Mouse (Mus musculus): ENCODE measurements around the gene Rad23b. TPM values are rescaled to one million over a fixed set of nuclear protein-coding genes. Genes with fewer than 3 reads are reported as not detected.
"Not testable (repeated sequence)": the region's sequence is repeated elsewhere in the genome, so short reads cannot be mapped to it uniquely, and the experiment has no call there.

The Rad23b gene
- polyA plus RNA-seq, 1 experiment from 2014 or later = 59.8 TPM

GRCm38 (mm10) chr4:55398901-55399300 is 49.1 kb downstream of the Rad23b start:
- 79% methylated on average over 11 of the region's 11 CpGs for WGBS
- Histone ChIP-seq H3K36me3 (no peaks in the 10 kb centered on the region), H3K4me3 (no peak overlapping the region), H3K27ac (replicated peaks) (no peak overlapping the region), H3K4me1 (no peaks in the 10 kb centered on the region), H3K9ac (no peak overlapping the region), H3K9me3 (peaks cover 6% of the 10 kb centered on the region; the same call in 1 of the 2 replicates), H3K4me2 (peak overlapping the region; percentile 30; the same call in 1 of the 2 replicates), H3K27me3 (replicated peaks) (no peaks in the 10 kb centered on the region)
- no peak for ATAC-seq (ENCODE audit: extremely low read depth, insufficient number of reproducible peaks, low FRiP score, low TSS enrichment)

DNA sequence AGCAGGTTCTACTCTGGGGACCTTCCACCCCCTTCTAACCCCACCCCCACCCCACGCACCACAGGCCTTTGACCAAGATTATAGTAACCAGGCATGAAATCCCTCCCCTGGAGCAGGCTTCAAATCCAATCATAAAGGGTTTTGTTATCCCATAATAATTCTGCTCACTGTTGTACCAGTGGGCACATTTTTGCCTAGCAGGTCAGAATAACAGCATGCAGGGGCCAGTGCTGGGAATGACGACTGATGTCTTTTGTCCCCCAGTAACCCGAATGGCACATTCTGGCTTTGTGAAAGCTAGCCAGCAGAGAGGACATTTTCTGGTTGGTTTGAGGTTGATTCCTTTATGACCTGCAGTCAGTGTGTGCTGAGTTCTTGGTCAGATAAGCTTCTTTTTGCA is 55.5 kb downstream of the Rad23b start:
- H3K4me2 ChIP-seq = no peak overlapping the region
- no peaks in the 10 kb centered on the region for H3K27me3 ChIP-seq (replicated peaks)
- peaks cover 6% of the 10 kb centered on the region; the same call in 1 of the 2 replicates for H3K9me3 ChIP-seq
- WGBS = 57% methylated on average over 3 of the region's 3 CpGs
- no peaks in the 10 kb centered on the region for H3K4me1 ChIP-seq
- no peaks in the 10 kb centered on the region for H3K36me3 ChIP-seq
- no peak overlapping the region for H3K27ac ChIP-seq (replicated peaks)
- no peak overlapping the region for H3K9ac ChIP-seq
- no peak overlapping the region for H3K4me3 ChIP-seq
- no peak for ATAC-seq (ENCODE audit: extremely low read depth, insufficient number of reproducible peaks, low FRiP score, low TSS enrichment)

- no peak for ATAC-seq (ENCODE audit: extremely low read depth, insufficient number of reproducible peaks, low FRiP score, low TSS enrichment)
- no peaks in the 10 kb centered on the region for H3K4me1 ChIP-seq
Measured at GRCm38 (mm10) chr4:55406558-55406957, 56.7 kb downstream of the Rad23b start.

DNA sequence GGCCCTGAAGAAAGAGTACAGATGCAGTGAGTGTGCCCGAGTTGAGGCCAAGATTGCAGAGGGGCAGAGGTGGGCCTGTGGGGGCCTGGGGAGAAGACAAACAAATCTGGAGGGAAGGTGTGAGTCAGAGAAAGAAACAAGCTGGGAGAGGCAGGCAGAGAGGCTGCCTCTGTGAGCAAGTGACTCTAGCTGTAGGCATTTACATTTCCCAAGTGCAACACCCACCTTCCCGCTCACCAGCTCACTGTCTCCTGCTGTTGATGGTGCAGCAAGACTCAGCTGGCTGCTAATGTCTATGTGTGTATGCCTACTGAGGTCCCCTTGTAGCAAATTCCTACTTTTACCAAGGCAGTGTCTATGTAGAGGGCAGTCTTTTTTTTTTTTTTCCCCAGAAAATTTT is 58.2 kb downstream of the Rad23b start:
- no peaks in the 10 kb centered on the region for H3K4me1 ChIP-seq
- H3K4me3 ChIP-seq = no peak overlapping the region
- no peak overlapping the region for H3K27ac ChIP-seq (replicated peaks)
- WGBS = 28% methylated on average over 2 of the region's 2 CpGs
- H3K4me2 ChIP-seq = no peak overlapping the region
- no peaks in the 10 kb centered on the region for H3K9me3 ChIP-seq
- no peak for ATAC-seq (ENCODE audit: extremely low read depth, insufficient number of reproducible peaks, low FRiP score, low TSS enrichment)
- no peaks in the 10 kb centered on the region for H3K27me3 ChIP-seq (replicated peaks)
- no peak overlapping the region for H3K9ac ChIP-seq
- no peaks in the 10 kb centered on the region for H3K36me3 ChIP-seq

More at GRCm38 (mm10) chr4:55406558-55406957, 56.7 kb downstream of the Rad23b start:
- Histone ChIP-seq H3K4me2 (no peak overlapping the region), H3K36me3 (no peaks in the 10 kb centered on the region), H3K27me3 (replicated peaks) (no peaks in the 10 kb centered on the region), H3K4me3 (no peak overlapping the region), H3K9ac (no peak overlapping the region), H3K27ac (replicated peaks) (no peak overlapping the region), H3K9me3 (peaks cover 4% of the 10 kb centered on the region; the same call in 1 of the 2 replicates)
- WGBS = 83% methylated on average over 1 of the region's 1 CpGs

DNA sequence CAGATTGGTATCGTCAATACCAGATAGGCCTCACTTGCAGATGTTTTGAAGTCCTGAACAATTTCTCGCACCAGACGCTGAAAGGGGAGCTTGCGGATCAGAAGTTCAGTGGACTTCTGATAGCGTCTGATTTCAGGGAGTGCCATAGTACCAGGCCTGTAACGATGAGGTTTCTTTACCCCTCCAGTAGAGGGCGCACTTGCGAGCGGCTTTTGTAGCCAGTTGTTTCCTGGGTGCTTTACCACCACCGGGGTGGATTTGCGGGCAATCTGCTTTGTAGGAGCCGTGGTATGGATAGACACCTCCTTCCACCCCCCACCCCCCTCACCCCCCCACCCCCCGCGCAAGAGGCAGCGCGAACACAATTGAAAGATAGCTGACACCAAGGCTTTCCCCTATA is 59.2 kb downstream of the Rad23b start:
- H3K9ac ChIP-seq = no peak overlapping the region
- 96% methylated on average over 16 of the region's 16 CpGs for WGBS
- H3K36me3 ChIP-seq = no peaks in the 10 kb centered on the region
- no peak for ATAC-seq (ENCODE audit: extremely low read depth, insufficient number of reproducible peaks, low FRiP score, low TSS enrichment)
- no peak overlapping the region for H3K4me3 ChIP-seq
- no peak overlapping the region for H3K27ac ChIP-seq (replicated peaks)
- no peak overlapping the region for H3K4me2 ChIP-seq
- no peaks in the 10 kb centered on the region for H3K9me3 ChIP-seq
- no peaks in the 10 kb centered on the region for H3K27me3 ChIP-seq (replicated peaks)
- H3K4me1 ChIP-seq = no peaks in the 10 kb centered on the region

- not testable (repeated sequence) for H3K4me2 ChIP-seq; H3K27me3 ChIP-seq (replicated peaks); H3K9ac ChIP-seq; H3K4me1 ChIP-seq; H3K27ac ChIP-seq (replicated peaks); H3K4me3 ChIP-seq; H3K9me3 ChIP-seq; H3K36me3 ChIP-seq
- ATAC-seq (ENCODE audit: extremely low read depth, insufficient number of reproducible peaks, low FRiP score, low TSS enrichment) = 0 out of 2 replicates have a peak, but pooled peaks have one; percentile 51
- 56% methylated on average over 1 of the region's 1 CpGs for WGBS
Measured at GRCm38 (mm10) chr4:55409578-55410224, 59.9 kb downstream of the Rad23b start.

- WGBS = 72% methylated on average over 3 of the region's 3 CpGs
- no peak overlapping the region for H3K4me3 ChIP-seq
- no peak overlapping the region for H3K9ac ChIP-seq
- ATAC-seq (ENCODE audit: extremely low read depth, insufficient number of reproducible peaks, low FRiP score, low TSS enrichment) = no peak
- H3K27ac ChIP-seq (replicated peaks) = no peak overlapping the region
- no peak overlapping the region for H3K4me2 ChIP-seq
- no peaks in the 10 kb centered on the region for H3K4me1 ChIP-seq
- H3K27me3 ChIP-seq (replicated peaks) = no peaks in the 10 kb centered on the region
- no peaks in the 10 kb centered on the region for H3K36me3 ChIP-seq
- no peaks in the 10 kb centered on the region for H3K9me3 ChIP-seq
Measured at GRCm38 (mm10) chr4:55415864-55416263, 66.0 kb downstream of the Rad23b start.

- ATAC-seq (ENCODE audit: extremely low read depth, insufficient number of reproducible peaks, low FRiP score, low TSS enrichment) = no peak
- WGBS = 48% methylated on average over 4 of the region's 4 CpGs
Measured at GRCm38 (mm10) chr4:55426250-55426649, 76.4 kb downstream of the Rad23b start.

More at GRCm38 (mm10) chr4:55426250-55426649, 76.4 kb downstream of the Rad23b start:
- Histone ChIP-seq H3K9me3 (no peaks in the 10 kb centered on the region), H3K4me2 (no peak overlapping the region), H3K27ac (replicated peaks) (no peak overlapping the region), H3K4me1 (no peaks in the 10 kb centered on the region), H3K36me3 (no peaks in the 10 kb centered on the region), H3K9ac (no peak overlapping the region), H3K4me3 (no peak overlapping the region), H3K27me3 (replicated peaks) (no peaks in the 10 kb centered on the region)

Other genes with a start within 250 kb of the Rad23b start
- gene Klf4, start 182.4 kb downstream of the Rad23b start, polyA plus RNA-seq (2015; fragmentation: Nextera tagmentation; extraction: Ambion mirVana) = 3.7 and 3.8 TPM in 2 replicates

Data from heart, embryonic 13.5 days (tissue).